Mouse (Mus musculus): ENCODE measurements around the gene Olfr477.
"Not testable (repeated sequence)": the region's sequence is repeated elsewhere in the genome, so short reads cannot be mapped to it uniquely, and the experiment has no call there.

Gene Olfr477

GRCm38 (mm10) chr7:107986393-107986792 is at the start of gene Olfr477:
Olfr477 (plus strand) TSS chr7:107986693.
- no peak for DNase-seq

DNA sequence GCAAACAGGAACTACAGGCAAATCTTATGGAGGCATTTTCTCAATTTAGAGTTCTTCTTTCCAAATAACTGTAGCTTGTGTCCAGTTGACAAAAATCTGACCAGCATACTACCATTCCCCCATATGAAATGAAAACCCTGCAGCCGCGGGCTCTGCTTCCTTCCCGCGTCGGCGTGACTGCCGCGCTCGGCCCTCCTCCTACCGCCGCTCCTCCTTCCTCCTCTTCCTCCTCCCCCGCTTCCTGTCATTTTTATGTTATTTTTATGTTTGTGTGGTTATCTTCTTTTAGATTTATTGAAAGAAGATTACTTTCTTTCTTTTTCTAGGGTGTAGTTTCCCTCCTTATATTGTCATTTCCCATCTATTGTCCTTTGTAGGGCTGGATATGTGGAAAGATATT is 34.0 kb upstream of the Olfr477 start:
- DNase-seq = not testable (repeated sequence)

- no peak for DNase-seq
Measured at GRCm38 (mm10) chr7:107954343-107954742, 32.1 kb upstream of the Olfr477 start, which contains the start of gene Olfr474. Olfr474 (plus strand) TSS chr7:107954643.

DNA sequence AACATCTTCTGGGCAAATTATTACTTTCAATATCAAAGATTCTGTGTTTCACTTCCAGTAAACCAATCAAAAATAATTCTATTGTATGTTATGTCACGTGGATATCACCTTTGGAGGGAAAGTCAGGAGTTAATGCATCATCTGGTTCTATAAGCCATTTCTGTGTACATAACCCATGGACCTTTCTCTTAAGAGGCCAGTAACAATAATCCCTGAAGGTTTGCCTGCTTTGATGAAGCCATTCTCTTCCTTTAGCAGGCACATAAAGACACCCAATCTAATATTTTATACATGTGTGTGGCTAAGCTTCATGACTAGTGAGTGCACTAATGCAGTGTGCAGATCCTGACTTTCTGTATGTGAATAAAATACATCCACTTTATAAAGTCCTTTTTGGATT is 22.0 kb upstream of the Olfr477 start, which contains the start of gene Olfr476:
Gene Olfr476, plus strand, starts transcription at position 301 of the 400 bp plus-strand sequence.
- no peak for DNase-seq

DNA sequence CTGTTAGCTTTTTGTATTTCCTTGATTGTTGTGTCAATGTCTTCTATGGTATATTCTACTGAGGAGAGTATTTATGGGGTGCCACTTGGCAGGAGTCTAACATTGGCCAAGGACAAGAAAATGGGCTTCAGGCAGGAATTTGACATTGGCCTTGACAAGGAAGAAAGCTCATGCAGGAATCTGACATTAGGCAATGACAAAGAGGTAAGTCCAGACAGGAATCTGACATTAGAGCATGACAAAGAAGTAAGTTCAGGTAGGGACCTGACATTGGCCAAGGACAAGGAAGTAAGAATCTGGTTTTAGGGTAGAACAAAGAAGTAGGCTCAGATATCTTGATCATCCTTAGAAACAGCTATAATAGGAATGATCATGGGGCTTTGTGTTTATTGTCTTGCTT is 27.8 kb downstream of the Olfr477 start:
- DNase-seq = not testable (repeated sequence)

DNA sequence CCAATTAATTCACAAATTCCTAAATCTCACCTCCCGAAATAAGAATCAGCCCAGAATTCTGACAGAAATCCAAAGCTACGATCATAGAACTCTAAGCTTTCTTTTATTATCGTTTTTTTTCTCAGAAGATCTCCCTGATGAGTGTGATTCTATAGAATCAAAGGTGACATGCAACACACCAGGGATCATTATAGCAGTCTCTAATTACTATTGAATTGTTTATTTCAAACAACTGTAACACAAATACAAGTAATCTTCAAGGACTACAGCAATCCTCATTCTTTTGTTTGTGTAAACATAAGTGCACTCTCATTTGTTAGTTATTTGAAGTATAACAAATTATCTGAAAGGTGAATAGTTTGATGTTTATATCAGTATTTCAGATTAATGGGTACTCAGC is 47.4 kb downstream of the Olfr477 start, which contains the start of gene Olfr478:
Gene Olfr478, minus strand, starts transcription at position 101 of the 400 bp plus-strand sequence.
- no peak for DNase-seq

Data from thymus, adult 18-20 months (tissue).